22 mouse cellular contexts compared by ENCODE assay signal in genomic region chr11:115518693-115519092, GRCm38 (mm10). TPM values are rescaled to one million over a fixed set of nuclear protein-coding genes. Genes with fewer than 3 reads are reported as not detected.
A peak's percentile ranks its signal among the peaks of the same experiment; 100 is the strongest.
DNase-seq lines count a peak whose midpoint lies in the region; ATAC-seq and TF ChIP-seq lines count a peak whose summit lies in the region.
"Had no signal": no experiment of that assay in that cellular context is flagged by ENCODE, and none has a peak within 500 bp of the region (broad histone marks: within the 10 kb centered on the region; RNA-seq: fewer than 3 reads in every experiment).

No protein-coding gene starts in this region.

- TF ChIP-seq CTCF in cerebellum, adult 2 months (IDR thresholded peaks at IDR 0.05; ENCODE audit: borderline replicate concordance, insufficient read depth, low read depth, low read length): no peak

- ATAC-seq in heart, embryonic 15.5 days (replicated peaks; ENCODE audit: insufficient number of reproducible peaks, insufficient read depth, low FRiP score, low read depth): no peak
- ATAC-seq: activated CD4-positive, CD25-positive, alpha-beta regulatory T cell, adult 4 months; forebrain, embryonic 16.5 days; midbrain, embryonic 16.5 days; Patski had no signal

- no peak for TF ChIP-seq POLR2A in cerebellum, adult 2 months (IDR thresholded peaks at IDR 0.05; ENCODE audit: borderline replicate concordance, insufficient read depth, low read length)

- H3K36me3 ChIP-seq in heart, embryonic 15.5 days: peaks cover 7% of the 10 kb centered on the region; the same call in 1 of the 2 replicates

- intact Hi-C loops in left cerebral cortex, postnatal 25 days (cut with DNase I): no loop called here
- intact Hi-C loops in left cerebral cortex, postnatal 14 days (cut with DNase I): no loop called here

- H3K4me2 ChIP-seq in heart, embryonic 15.5 days: no peak overlapping the region
- H3K4me2 ChIP-seq: embryonic facial prominence, embryonic 13.5 days had no signal

- no peaks in the 10 kb centered on the region for H3K9me3 ChIP-seq in heart, embryonic 15.5 days (replicated peaks)
- H3K9me3 ChIP-seq: embryonic facial prominence, embryonic 13.5 days; hindbrain, embryonic 10.5 days had no signal

- no peak overlapping the region for H3K27ac ChIP-seq in cerebellum, adult 2 months (ENCODE audit: insufficient read depth, low read length)
- peak overlapping the region; percentile 56 for H3K27ac ChIP-seq in heart, embryonic 15.5 days
- H3K27ac ChIP-seq: embryonic facial prominence, embryonic 13.5 days; hindbrain, embryonic 10.5 days; stomach, postnatal 0 days had no signal

- 12% methylated on average over 9 of the region's 9 CpGs for WGBS in cerebellum, adult 2 months
- WGBS in heart, embryonic 15.5 days: 50% methylated on average over 9 of the region's 9 CpGs

- no peaks in the 10 kb centered on the region for H3K4me1 ChIP-seq in cerebellum, adult 2 months (ENCODE audit: control insufficient read depth, insufficient read depth, low read length)
- H3K4me1 ChIP-seq in heart, embryonic 15.5 days (replicated peaks): peaks cover 31% of the 10 kb centered on the region
- H3K4me1 ChIP-seq: embryonic facial prominence, embryonic 13.5 days had no signal

- H3K27me3 ChIP-seq in cerebellum, adult 2 months (ENCODE audit: control insufficient read depth, insufficient read depth, low read length): no peaks in the 10 kb centered on the region
- no peaks in the 10 kb centered on the region for H3K27me3 ChIP-seq in heart, embryonic 15.5 days
- H3K27me3 ChIP-seq: embryonic facial prominence, embryonic 13.5 days; Patski had no signal

- 0 out of 2 replicates have a peak overlapping the region, but pooled peaks have one; percentile 8 for H3K9ac ChIP-seq in heart, embryonic 15.5 days
- H3K9ac ChIP-seq: embryonic facial prominence, embryonic 13.5 days had no signal

- peak; percentile 46 to 52 for DNase-seq in cerebellum, adult 2 months
- DNase-seq in cerebellum, adult 9-11 months: no peak
- no peak for DNase-seq in heart, adult 18-20 months
- peak; percentile 26 to 73 for DNase-seq in left cerebral cortex, postnatal 25 days (ENCODE audit: low spot score in 2 of 2)
- DNase-seq in left cerebral cortex, postnatal 14 days (ENCODE audit: low spot score in 2 of 2): no peak
- DNase-seq in brain, adult 2 months (ENCODE audit: low read depth, low spot score): peak; percentile 60
- no peak for DNase-seq in layer of hippocampus, adult 9-10 months (ENCODE audit: low spot score)
- DNase-seq: adrenal gland, postnatal 25 days; gastrocnemius, postnatal 25 days; kidney, adult 2 months; kidney, postnatal 25 days; lung, adult 18-20 months; retina, postnatal 1 day; thymus, postnatal 36 days had no signal

- no peak overlapping the region for H3K4me3 ChIP-seq in cerebellum, adult 2 months (replicated peaks; ENCODE audit: insufficient read depth, low read depth, low read length)
- H3K4me3 ChIP-seq in heart, embryonic 15.5 days: no peak overlapping the region
- H3K4me3 ChIP-seq: embryonic facial prominence, embryonic 13.5 days; hindbrain, embryonic 10.5 days had no signal

RNA-seq across cellular contexts. Expression of gene Jpt1, which starts 4.5 kb away (rescaled TPM):
- polyA plus RNA-seq in cerebellum, adult 2 months (2012; rRNA removed): 75.1 and 77.2 TPM in 2 replicates
- 480 and 515 TPM in 2 replicates for polyA plus RNA-seq in heart, embryonic 15.5 days (2015; fragmentation: Nextera tagmentation; extraction: Ambion mirVana)
- total RNA-seq in heart, adult 18-20 months (2021): 100 to 1,000 TPM; 114 to 148 TPM
- 100 to 1,000 TPM; 165 to 168 TPM for total RNA-seq in left cerebral cortex, postnatal 25 days (2021)
- total RNA-seq in left cerebral cortex, postnatal 14 days (2021): 100 to 1,000 TPM; 206 TPM

RNA-seq across cellular contexts. Expression of gene Sumo2, which starts 17.4 kb away (rescaled TPM):
- polyA plus RNA-seq in cerebellum, adult 2 months (2012; rRNA removed): 260 and 273 TPM in 2 replicates
- polyA plus RNA-seq in heart, embryonic 15.5 days (2015; fragmentation: Nextera tagmentation; extraction: Ambion mirVana): 566 and 571 TPM in 2 replicates
- total RNA-seq in heart, adult 18-20 months (2021): 100 to 1,000 TPM; 160 to 170 TPM
- 100 to 1,000 TPM; 298 to 313 TPM for total RNA-seq in left cerebral cortex, postnatal 25 days (2021)
- 100 to 1,000 TPM; 338 to 354 TPM for total RNA-seq in left cerebral cortex, postnatal 14 days (2021)

RNA-seq across cellular contexts. Expression of gene Nt5c, which starts 27.0 kb away (rescaled TPM):
- 98.2 and 102 TPM in 2 replicates for polyA plus RNA-seq in cerebellum, adult 2 months (2012; rRNA removed)
- 49.6 and 62.1 TPM in 2 replicates for polyA plus RNA-seq in heart, embryonic 15.5 days (2015; fragmentation: Nextera tagmentation; extraction: Ambion mirVana)
- 10 to 100 TPM; 11.5 to 16.6 TPM for total RNA-seq in heart, adult 18-20 months (2021)
- 10 to 100 TPM; 60.1 to 66.5 TPM for total RNA-seq in left cerebral cortex, postnatal 25 days (2021)
- total RNA-seq in left cerebral cortex, postnatal 14 days (2021): 10 to 100 TPM; 75.9 TPM

RNA-seq across cellular contexts. Expression of gene Armc7, which starts 43.2 kb away (rescaled TPM):
- 7.3 and 8.5 TPM in 2 replicates for polyA plus RNA-seq in cerebellum, adult 2 months (2012; rRNA removed)
- polyA plus RNA-seq in heart, embryonic 15.5 days (2015; fragmentation: Nextera tagmentation; extraction: Ambion mirVana): 4.6 and 6.2 TPM in 2 replicates
- 1 to 10 TPM; 1.8 to 1.9 TPM for total RNA-seq in heart, adult 18-20 months (2021)
- 10 to 100 TPM; 12.5 to 12.8 TPM for total RNA-seq in left cerebral cortex, postnatal 25 days (2021)
- total RNA-seq in left cerebral cortex, postnatal 14 days (2021): 10 to 100 TPM in 1 of 2 experiments, 1 to 10 TPM in 1; 9.7 to 10.1 TPM

RNA-seq across cellular contexts. Expression of gene Nup85, which starts 45.5 kb away (rescaled TPM):
- 93.2 and 104 TPM in 2 replicates for polyA plus RNA-seq in cerebellum, adult 2 months (2012; rRNA removed)
- 80.8 and 105 TPM in 2 replicates for polyA plus RNA-seq in heart, embryonic 15.5 days (2015; fragmentation: Nextera tagmentation; extraction: Ambion mirVana)
- total RNA-seq in heart, adult 18-20 months (2021): 10 to 100 TPM; 18.3 to 20.0 TPM
- total RNA-seq in left cerebral cortex, postnatal 25 days (2021): 10 to 100 TPM; 45.7 to 49.1 TPM
- total RNA-seq in left cerebral cortex, postnatal 14 days (2021): 10 to 100 TPM; 39.6 to 47.4 TPM

Comparison
In these comparisons a context has a peak if more than half of its experiments do, and no peak if none do; other contexts are left out.
1. DNase-seq: peak in cerebellum, adult 2 months (2 of 2), left cerebral cortex, postnatal 25 days (2 of 2) and brain, adult 2 months (single experiment); none in cerebellum, adult 9-11 months (single experiment), heart, adult 18-20 months (0 of 2), left cerebral cortex, postnatal 14 days (0 of 2) and layer of hippocampus, adult 9-10 months (single experiment).